7 mouse cellular contexts compared by ENCODE assay signal in genomic region chr19:7205326-7205725, GRCm38 (mm10). TPM values are rescaled to one million over a fixed set of nuclear protein-coding genes. Genes with fewer than 3 reads are reported as not detected.
DNase-seq lines count a peak whose midpoint lies in the region; ATAC-seq and TF ChIP-seq lines count a peak whose summit lies in the region.

No protein-coding gene starts in this region.

- no peaks in the 10 kb centered on the region for H3K4me1 ChIP-seq in lung, postnatal 0 days (ENCODE audit: insufficient read depth, low read depth, low read length)
- peaks cover 11% of the 10 kb centered on the region; the same call in 1 of the 2 replicates for H3K4me1 ChIP-seq in embryonic fibroblast, embryonic 13.5 days (ENCODE audit: control insufficient read depth, insufficient read depth, low read length)
- peaks cover 15% of the 10 kb centered on the region for H3K4me1 ChIP-seq in limb, embryonic 11.5 days (ENCODE audit: control insufficient read depth, insufficient read depth, low read length)
- H3K4me1 ChIP-seq in stomach, embryonic 14.5 days (ENCODE audit: control insufficient read depth, insufficient read depth, low read length) = peaks cover 16% of the 10 kb centered on the region

- H3K27ac ChIP-seq in lung, postnatal 0 days (ENCODE audit: low read length) = peak overlapping the region; percentile 94
- H3K27ac ChIP-seq in embryonic fibroblast, embryonic 13.5 days (ENCODE audit: insufficient read depth, low read length) = peak overlapping the region; percentile 97
- peak overlapping the region; percentile 94; the same call in 1 of the 2 replicates for H3K27ac ChIP-seq in limb, embryonic 11.5 days (replicated peaks; ENCODE audit: low read depth, low read length)
- peak overlapping the region; percentile 95 for H3K27ac ChIP-seq in stomach, embryonic 14.5 days (ENCODE audit: low read length)

- no peak for TF ChIP-seq EP300 in lung, postnatal 0 days (IDR thresholded peaks at IDR 0.05)

- H3K9me3 ChIP-seq in lung, postnatal 0 days (ENCODE audit: low read length) = no peaks in the 10 kb centered on the region
- H3K9me3 ChIP-seq in limb, embryonic 11.5 days (ENCODE audit: control insufficient read depth, low read length) = no peaks in the 10 kb centered on the region
- no peaks in the 10 kb centered on the region for H3K9me3 ChIP-seq in stomach, embryonic 14.5 days (ENCODE audit: control insufficient read depth, low read depth, low read length)

- DNase-seq in lung, postnatal 0 days (ENCODE audit: low spot score) = no peak
- DNase-seq in lung, postnatal 25 days (ENCODE audit: low spot score) = no peak
- no peak for DNase-seq in limb, embryonic 11.5 days (ENCODE audit: low spot score)
- no peak for DNase-seq in urinary bladder, postnatal 14 days (ENCODE audit: low spot score)
- DNase-seq in layer of hippocampus, postnatal 14 days (ENCODE audit: low spot score in 2 of 2) = no peak

- H3K36me3 ChIP-seq in lung, postnatal 0 days (ENCODE audit: insufficient read depth, low read length) = peaks cover 7% of the 10 kb centered on the region; the same call in 1 of the 2 replicates
- peaks cover 23% of the 10 kb centered on the region for H3K36me3 ChIP-seq in limb, embryonic 11.5 days (ENCODE audit: control insufficient read depth, insufficient read depth, low read length)
- H3K36me3 ChIP-seq in stomach, embryonic 14.5 days (ENCODE audit: control insufficient read depth, insufficient read depth, low read length) = peaks cover 38% of the 10 kb centered on the region

- peak overlapping the region; percentile 87 for H3K4me3 ChIP-seq in lung, postnatal 0 days (ENCODE audit: low read depth, low read length)
- peak overlapping the region; percentile 91 for H3K4me3 ChIP-seq in embryonic fibroblast, embryonic 13.5 days (ENCODE audit: insufficient read depth, low read length)
- peak overlapping the region; percentile 82 for H3K4me3 ChIP-seq in limb, embryonic 11.5 days (ENCODE audit: low read depth, low read length)
- peak overlapping the region; percentile 80 for H3K4me3 ChIP-seq in stomach, embryonic 14.5 days (ENCODE audit: low read depth, low read length)

- peak overlapping the region; percentile 62 for H3K9ac ChIP-seq in lung, postnatal 0 days (replicated peaks; ENCODE audit: low read depth)
- peak overlapping the region; percentile 89 for H3K9ac ChIP-seq in limb, embryonic 11.5 days (ENCODE audit: low read length)
- peak overlapping the region; percentile 56 for H3K9ac ChIP-seq in stomach, embryonic 14.5 days (replicated peaks; ENCODE audit: low read depth, low read length)

- peak overlapping the region; percentile 85 for H3K4me2 ChIP-seq in lung, postnatal 0 days (replicated peaks; ENCODE audit: low read depth, low read length)
- peak overlapping the region; percentile 65 for H3K4me2 ChIP-seq in limb, embryonic 11.5 days (ENCODE audit: low read depth, severe bottlenecking)
- H3K4me2 ChIP-seq in stomach, embryonic 14.5 days (replicated peaks; ENCODE audit: low read depth, low read length) = peak overlapping the region; percentile 88

- no peak for TF ChIP-seq CTCF in lung, postnatal 0 days (IDR thresholded peaks at IDR 0.05)
- TF ChIP-seq CTCF in embryonic fibroblast, embryonic 13.5 days (IDR thresholded peaks at IDR 0.05; ENCODE audit: borderline replicate concordance, insufficient read depth, low read length) = no peak

- no peak for ATAC-seq in lung, postnatal 0 days
- ATAC-seq in limb, embryonic 11.5 days (ENCODE audit: insufficient number of reproducible peaks, low FRiP score, low TSS enrichment, low read depth) = 0 out of 2 replicates have a peak, but pooled peaks have one; percentile 7
- ATAC-seq in stomach, embryonic 14.5 days (ENCODE audit: insufficient number of reproducible peaks, insufficient read depth, low FRiP score, low read depth) = no peak

- no peak for TF ChIP-seq POLR2A in embryonic fibroblast, embryonic 13.5 days (IDR thresholded peaks at IDR 0.05; ENCODE audit: low read depth, low read length)

- WGBS in lung, postnatal 0 days = 19% methylated on average over 7 of the region's 7 CpGs
- 31% methylated on average over 7 of the region's 7 CpGs for WGBS in limb, embryonic 11.5 days
- WGBS in stomach, embryonic 14.5 days = 24% methylated on average over 7 of the region's 7 CpGs

- H3K27me3 ChIP-seq in lung, postnatal 0 days (replicated peaks; ENCODE audit: insufficient read depth, low read length) = no peaks in the 10 kb centered on the region
- H3K27me3 ChIP-seq in limb, embryonic 11.5 days (ENCODE audit: control insufficient read depth, insufficient read depth, low read length) = no peaks in the 10 kb centered on the region
- H3K27me3 ChIP-seq in stomach, embryonic 14.5 days (ENCODE audit: control insufficient read depth, insufficient read depth, low read length) = no peaks in the 10 kb centered on the region

RNA-seq across cellular contexts. Expression of gene Otub1, which starts 0.8 kb away (rescaled TPM):
- polyA plus RNA-seq in lung, postnatal 0 days (2015; fragmentation: Nextera tagmentation; extraction: Ambion mirVana) = 107 and 119 TPM in 2 replicates
- polyA plus RNA-seq in embryonic fibroblast, embryonic 13.5 days (2011; ENCODE audit: insufficient read length, low read depth, missing spikeins) = 116 and 134 TPM in 2 replicates
- 247 and 260 TPM in 2 replicates for polyA plus RNA-seq in limb, embryonic 11.5 days (2014; fragmentation: Nextera tagmentation; extraction: Ambion mirVana)
- 222 and 238 TPM in 2 replicates for polyA plus RNA-seq in stomach, embryonic 14.5 days (2014; fragmentation: Nextera tagmentation; extraction: Ambion mirVana)
- 100 to 1,000 TPM; 278 to 289 TPM for total RNA-seq in layer of hippocampus, postnatal 14 days (2021)

RNA-seq across cellular contexts. Expression of gene Cox8a, which starts 12.1 kb away (rescaled TPM):
- 889 and 976 TPM in 2 replicates for polyA plus RNA-seq in lung, postnatal 0 days (2015; fragmentation: Nextera tagmentation; extraction: Ambion mirVana)
- 456 and 560 TPM in 2 replicates for polyA plus RNA-seq in embryonic fibroblast, embryonic 13.5 days (2011; ENCODE audit: insufficient read length, low read depth, missing spikeins)
- 807 and 830 TPM in 2 replicates for polyA plus RNA-seq in limb, embryonic 11.5 days (2014; fragmentation: Nextera tagmentation; extraction: Ambion mirVana)
- 1,044 and 1,144 TPM in 2 replicates for polyA plus RNA-seq in stomach, embryonic 14.5 days (2014; fragmentation: Nextera tagmentation; extraction: Ambion mirVana)
- total RNA-seq in layer of hippocampus, postnatal 14 days (2021) = 100 to 1,000 TPM; 973 to 982 TPM

RNA-seq across cellular contexts. Expression of gene Naa40, which starts 35.7 kb away (rescaled TPM):
- 16.6 and 17.7 TPM in 2 replicates for polyA plus RNA-seq in lung, postnatal 0 days (2015; fragmentation: Nextera tagmentation; extraction: Ambion mirVana)
- 23.4 and 24.8 TPM in 2 replicates for polyA plus RNA-seq in embryonic fibroblast, embryonic 13.5 days (2011; ENCODE audit: insufficient read length, low read depth, missing spikeins)
- polyA plus RNA-seq in limb, embryonic 11.5 days (2014; fragmentation: Nextera tagmentation; extraction: Ambion mirVana) = 83.9 and 85.1 TPM in 2 replicates
- 59.4 and 59.6 TPM in 2 replicates for polyA plus RNA-seq in stomach, embryonic 14.5 days (2014; fragmentation: Nextera tagmentation; extraction: Ambion mirVana)
- 10 to 100 TPM; 32.1 to 35.0 TPM for total RNA-seq in layer of hippocampus, postnatal 14 days (2021)
